Mouse (Mus musculus): Measurements from ENCODE around the gene Cdk17. TPM values are rescaled to one million over a fixed set of nuclear protein-coding genes. Genes with fewer than 3 reads are reported as not detected.

Gene Cdk17
- polyA plus RNA-seq, 1 experiment from 2014 or later: 45.7 TPM

GRCm38 (mm10) chr10:93272986-93273982 lies 112.6 kb downstream of the Cdk17 start:
- Histone ChIP-seq H3K4me3 (no peak overlapping the region), H3K4me1 (replicated peaks) (peaks cover 48% of the 10 kb centered on the region), H3K27me3 (no peaks in the 10 kb centered on the region), H3K9me3 (no peaks in the 10 kb centered on the region), H3K27ac (replicated peaks) (no peak overlapping the region), H3K4me2 (no peak overlapping the region), H3K36me3 (no peaks in the 10 kb centered on the region), H3K9ac (no peak overlapping the region)
- no peak for ATAC-seq (ENCODE audit: low FRiP score, low read depth)
- WGBS: 69% methylated on average over 14 of the region's 14 CpGs

GRCm38 (mm10) chr10:93274277-93274696 lies 113.6 kb downstream of the Cdk17 start:
- H3K27ac ChIP-seq (replicated peaks): no peak overlapping the region
- peaks cover 48% of the 10 kb centered on the region for H3K4me1 ChIP-seq (replicated peaks)
- no peak overlapping the region for H3K4me2 ChIP-seq
- H3K9ac ChIP-seq: no peak overlapping the region
- H3K27me3 ChIP-seq: no peaks in the 10 kb centered on the region
- no peaks in the 10 kb centered on the region for H3K9me3 ChIP-seq
- no peak overlapping the region for H3K4me3 ChIP-seq
- whole genome bisulfite sequencing: 73% methylated on average over 2 of the region's 2 CpGs
- ATAC-seq (ENCODE audit: low FRiP score, low read depth): no peak
- H3K36me3 ChIP-seq: no peaks in the 10 kb centered on the region

GRCm38 (mm10) chr10:93275212-93276136 lies 114.8 kb downstream of the Cdk17 start:
- Histone ChIP-seq H3K9ac (peak overlapping the region; percentile 40), H3K4me3 (peak overlapping the region; percentile 40), H3K9me3 (no peaks in the 10 kb centered on the region), H3K36me3 (no peaks in the 10 kb centered on the region), H3K4me1 (replicated peaks) (peaks cover 44% of the 10 kb centered on the region), H3K27me3 (no peaks in the 10 kb centered on the region), H3K27ac (replicated peaks) (peak overlapping the region; percentile 85), H3K4me2 (peak overlapping the region; percentile 54)
- peak; percentile 88 for ATAC-seq (ENCODE audit: low FRiP score, low read depth)
- 15% methylated on average over 25 of the region's 25 CpGs for WGBS

GRCm38 (mm10) chr10:93276349-93276763 lies 115.7 kb downstream of the Cdk17 start:
- ATAC-seq (ENCODE audit: low FRiP score, low read depth): peak; percentile 64
- no peaks in the 10 kb centered on the region for H3K9me3 ChIP-seq
- peaks cover 50% of the 10 kb centered on the region for H3K4me1 ChIP-seq (replicated peaks)
- no peaks in the 10 kb centered on the region for H3K27me3 ChIP-seq
- peak overlapping the region; percentile 54 for H3K4me2 ChIP-seq
- peak overlapping the region; percentile 40 for H3K9ac ChIP-seq
- peak overlapping the region; percentile 40 for H3K4me3 ChIP-seq
- 3% methylated on average over 16 of the region's 16 CpGs for WGBS
- H3K36me3 ChIP-seq: no peaks in the 10 kb centered on the region
- H3K27ac ChIP-seq (replicated peaks): peak overlapping the region; percentile 85

GRCm38 (mm10) chr10:93276857-93277256 lies 116.2 kb downstream of the Cdk17 start:
- no peak for ATAC-seq (ENCODE audit: low FRiP score, low read depth)
- H3K4me1 ChIP-seq (replicated peaks): peaks cover 50% of the 10 kb centered on the region
- H3K4me3 ChIP-seq: peak overlapping the region; percentile 40

GRCm38 (mm10) chr10:93278361-93278760 lies 117.7 kb downstream of the Cdk17 start:
- no peaks in the 10 kb centered on the region for H3K27me3 ChIP-seq
- peaks cover 59% of the 10 kb centered on the region for H3K4me1 ChIP-seq (replicated peaks)
- H3K36me3 ChIP-seq: no peaks in the 10 kb centered on the region
- H3K9me3 ChIP-seq: no peaks in the 10 kb centered on the region
- H3K9ac ChIP-seq: no peak overlapping the region
- WGBS: 87% methylated on average over 8 of the region's 8 CpGs
- H3K4me3 ChIP-seq: no peak overlapping the region
- H3K4me2 ChIP-seq: no peak overlapping the region
- ATAC-seq (ENCODE audit: low FRiP score, low read depth): no peak
- no peak overlapping the region for H3K27ac ChIP-seq (replicated peaks)

More at GRCm38 (mm10) chr10:93276857-93277256, 116.2 kb downstream of the Cdk17 start:
- Histone ChIP-seq H3K4me2 (peak overlapping the region; percentile 54), H3K27me3 (no peaks in the 10 kb centered on the region), H3K9me3 (no peaks in the 10 kb centered on the region), H3K27ac (replicated peaks) (peak overlapping the region; percentile 85), H3K36me3 (no peaks in the 10 kb centered on the region), H3K9ac (peak overlapping the region; percentile 40)
- 34% methylated on average over 9 of the region's 9 CpGs for WGBS

GRCm38 (mm10) chr10:93279062-93279461 lies 118.4 kb downstream of the Cdk17 start:
- Histone ChIP-seq H3K4me1 (replicated peaks) (peaks cover 59% of the 10 kb centered on the region), H3K4me2 (no peak overlapping the region), H3K9me3 (no peaks in the 10 kb centered on the region), H3K27ac (replicated peaks) (no peak overlapping the region), H3K9ac (no peak overlapping the region), H3K27me3 (no peaks in the 10 kb centered on the region), H3K4me3 (no peak overlapping the region), H3K36me3 (no peaks in the 10 kb centered on the region)
- 93% methylated on average over 9 of the region's 9 CpGs for WGBS
- ATAC-seq (ENCODE audit: low FRiP score, low read depth): no peak

- H3K27ac ChIP-seq (replicated peaks): no peak overlapping the region; the same call in 1 of the 2 replicates
- H3K4me3 ChIP-seq: no peak overlapping the region
- 69% methylated on average over 12 of the region's 12 CpGs for WGBS
- no peak overlapping the region for H3K4me2 ChIP-seq
- H3K4me1 ChIP-seq (replicated peaks): peaks cover 44% of the 10 kb centered on the region
- no peak for ATAC-seq (ENCODE audit: low FRiP score, low read depth)
- no peaks in the 10 kb centered on the region for H3K9me3 ChIP-seq
- H3K9ac ChIP-seq: no peak overlapping the region
- no peaks in the 10 kb centered on the region for H3K27me3 ChIP-seq
- H3K36me3 ChIP-seq: no peaks in the 10 kb centered on the region
Measured at GRCm38 (mm10) chr10:93280586-93280985, 119.9 kb downstream of the Cdk17 start.

GRCm38 (mm10) chr10:93281092-93281491 lies 120.4 kb downstream of the Cdk17 start:
- H3K4me1 ChIP-seq (replicated peaks): peaks cover 39% of the 10 kb centered on the region
- H3K27me3 ChIP-seq: no peaks in the 10 kb centered on the region
- H3K9ac ChIP-seq: no peak overlapping the region
- no peak overlapping the region for H3K4me2 ChIP-seq
- no peak overlapping the region; the same call in 1 of the 2 replicates for H3K27ac ChIP-seq (replicated peaks)
- H3K36me3 ChIP-seq: no peaks in the 10 kb centered on the region
- no peak for ATAC-seq (ENCODE audit: low FRiP score, low read depth)
- no peak overlapping the region for H3K4me3 ChIP-seq
- H3K9me3 ChIP-seq: no peaks in the 10 kb centered on the region
- WGBS: 73% methylated on average over 7 of the region's 7 CpGs

GRCm38 (mm10) chr10:93282526-93282964 lies 121.9 kb downstream of the Cdk17 start:
- no peaks in the 10 kb centered on the region for H3K36me3 ChIP-seq
- no peak overlapping the region for H3K9ac ChIP-seq
- no peaks in the 10 kb centered on the region for H3K9me3 ChIP-seq
- WGBS: 20% methylated on average over 12 of the region's 12 CpGs
- no peaks in the 10 kb centered on the region for H3K27me3 ChIP-seq
- no peak overlapping the region for H3K4me2 ChIP-seq
- H3K4me3 ChIP-seq: no peak overlapping the region
- peaks cover 26% of the 10 kb centered on the region for H3K4me1 ChIP-seq (replicated peaks)
- peak overlapping the region; percentile 32 for H3K27ac ChIP-seq (replicated peaks)
- ATAC-seq (ENCODE audit: low FRiP score, low read depth): 0 out of 2 replicates have a peak, but pooled peaks have one; percentile 39

- ATAC-seq (ENCODE audit: low FRiP score, low read depth): no peak
- H3K27ac ChIP-seq (replicated peaks): no peak overlapping the region
- WGBS: 64% methylated on average over 4 of the region's 4 CpGs
- no peaks in the 10 kb centered on the region for H3K36me3 ChIP-seq
- no peak overlapping the region for H3K9ac ChIP-seq
- peaks cover 23% of the 10 kb centered on the region for H3K4me1 ChIP-seq (replicated peaks)
- no peak overlapping the region for H3K4me2 ChIP-seq
- no peaks in the 10 kb centered on the region for H3K9me3 ChIP-seq
- H3K27me3 ChIP-seq: no peaks in the 10 kb centered on the region
- no peak overlapping the region for H3K4me3 ChIP-seq
Measured at GRCm38 (mm10) chr10:93283258-93283657, 122.6 kb downstream of the Cdk17 start.

All from hindbrain, embryonic 15.5 days (tissue).